8 mouse cellular contexts compared by ENCODE assay signal in genomic region chr1:86529590-86529989, GRCm38 (mm10). TPM values are rescaled to one million over a fixed set of nuclear protein-coding genes. Genes with fewer than 3 reads are reported as not detected.
DNase-seq lines count a peak whose midpoint lies in the region; ATAC-seq and TF ChIP-seq lines count a peak whose summit lies in the region.

No protein-coding gene starts in this region.

- peaks cover 31% of the 10 kb centered on the region for H3K36me3 ChIP-seq in embryonic facial prominence, embryonic 14.5 days (ENCODE audit: control insufficient read depth, insufficient read depth, low read length)
- no peaks in the 10 kb centered on the region; the same call in 1 of the 2 replicates for H3K36me3 ChIP-seq in intestine, embryonic 16.5 days (ENCODE audit: control insufficient read depth, insufficient read depth, low read length)
- peaks cover 19% of the 10 kb centered on the region for H3K36me3 ChIP-seq in neural tube, embryonic 13.5 days

- H3K9me3 ChIP-seq in embryonic facial prominence, embryonic 14.5 days (ENCODE audit: control insufficient read depth, low read length): no peaks in the 10 kb centered on the region
- no peaks in the 10 kb centered on the region for H3K9me3 ChIP-seq in intestine, embryonic 16.5 days (ENCODE audit: control insufficient read depth, low read length)
- H3K9me3 ChIP-seq in neural tube, embryonic 13.5 days: no peaks in the 10 kb centered on the region

- peak overlapping the region; percentile 100 for H3K9ac ChIP-seq in embryonic facial prominence, embryonic 14.5 days (ENCODE audit: low read depth, low read length)
- peak overlapping the region; percentile 100 for H3K9ac ChIP-seq in intestine, embryonic 16.5 days (ENCODE audit: low read depth, low read length)
- H3K9ac ChIP-seq in neural tube, embryonic 13.5 days: peak overlapping the region; percentile 100

- peak overlapping the region; percentile 93 for H3K4me3 ChIP-seq in layer of hippocampus, adult 2 months
- H3K4me3 ChIP-seq in embryonic facial prominence, embryonic 14.5 days (ENCODE audit: low read depth, low read length): peak overlapping the region; percentile 99
- H3K4me3 ChIP-seq in intestine, embryonic 16.5 days (ENCODE audit: low read length): peak overlapping the region; percentile 97
- peak overlapping the region; percentile 100 for H3K4me3 ChIP-seq in neural tube, embryonic 13.5 days

- WGBS in embryonic facial prominence, embryonic 14.5 days: 28% methylated on average over 4 of the region's 4 CpGs
- WGBS in intestine, embryonic 16.5 days: 22% methylated on average over 4 of the region's 4 CpGs
- WGBS in neural tube, embryonic 13.5 days: 42% methylated on average over 4 of the region's 4 CpGs

- H3K27me3 ChIP-seq in embryonic facial prominence, embryonic 14.5 days (replicated peaks; ENCODE audit: control insufficient read depth, insufficient read depth, low read length): no peaks in the 10 kb centered on the region
- H3K27me3 ChIP-seq in intestine, embryonic 16.5 days (replicated peaks; ENCODE audit: control insufficient read depth, insufficient read depth, low read length): no peaks in the 10 kb centered on the region
- no peaks in the 10 kb centered on the region for H3K27me3 ChIP-seq in neural tube, embryonic 13.5 days

- H3K27ac ChIP-seq in layer of hippocampus, adult 2 months: no peak overlapping the region; the same call in 1 of the 2 replicates
- H3K27ac ChIP-seq in embryonic facial prominence, embryonic 14.5 days (replicated peaks; ENCODE audit: low read depth, low read length): peak overlapping the region; percentile 96; the same call in 1 of the 2 replicates
- H3K27ac ChIP-seq in intestine, embryonic 16.5 days (ENCODE audit: low read length): no peak overlapping the region
- no peak overlapping the region for H3K27ac ChIP-seq in neural tube, embryonic 13.5 days (replicated peaks)

- peak overlapping the region; percentile 87 for H3K4me2 ChIP-seq in embryonic facial prominence, embryonic 14.5 days (ENCODE audit: low read depth, low read length)
- peak overlapping the region; percentile 95 for H3K4me2 ChIP-seq in intestine, embryonic 16.5 days (ENCODE audit: low read depth, low read length)
- peak overlapping the region; percentile 91 for H3K4me2 ChIP-seq in neural tube, embryonic 13.5 days

- no peak for DNase-seq in layer of hippocampus, adult 2 months (ENCODE audit: low spot score in 2 of 2)
- no peak for DNase-seq in layer of hippocampus, adult 8-10 months (ENCODE audit: low spot score in 2 of 2)
- DNase-seq in embryonic facial prominence, embryonic 14.5 days (ENCODE audit: low spot score): no peak
- DNase-seq in urinary bladder, postnatal 4 days (ENCODE audit: low spot score in 2 of 2): no peak
- no peak for DNase-seq in gastrocnemius, postnatal 25 days
- no peak for DNase-seq in thymus, postnatal 10 days (ENCODE audit: low spot score in 2 of 2)

- ATAC-seq in embryonic facial prominence, embryonic 14.5 days (ENCODE audit: low read depth): no peak
- no peak for ATAC-seq in intestine, embryonic 16.5 days
- ATAC-seq in neural tube, embryonic 13.5 days (ENCODE audit: low read depth): no peak

- H3K4me1 ChIP-seq in embryonic facial prominence, embryonic 14.5 days (ENCODE audit: control insufficient read depth, insufficient read depth, low read length): peaks cover 18% of the 10 kb centered on the region
- H3K4me1 ChIP-seq in intestine, embryonic 16.5 days (ENCODE audit: control insufficient read depth, insufficient read depth, low read length): peaks cover 28% of the 10 kb centered on the region
- peaks cover 40% of the 10 kb centered on the region for H3K4me1 ChIP-seq in neural tube, embryonic 13.5 days (replicated peaks)

- TF ChIP-seq CTCF in layer of hippocampus, adult 2 months (conservative IDR thresholded peaks at IDR 0.05): no peak

RNA-seq across cellular contexts. Expression of gene Ptma, which starts 3.1 kb away (rescaled TPM):
- total RNA-seq in layer of hippocampus, adult 2 months (2021): 100 to 1,000 TPM; 478 to 491 TPM
- total RNA-seq in layer of hippocampus, adult 8-10 months (2022): 100 to 1,000 TPM; 420 to 464 (median 444) TPM
- 1,814 and 2,055 TPM in 2 replicates for polyA plus RNA-seq in embryonic facial prominence, embryonic 14.5 days (2014; fragmentation: Nextera tagmentation; extraction: Ambion mirVana)
- polyA plus RNA-seq in intestine, embryonic 16.5 days (2015; fragmentation: Nextera tagmentation; extraction: Ambion mirVana): 1,684 and 1,813 TPM in 2 replicates
- polyA plus RNA-seq in neural tube, embryonic 13.5 days (2015; fragmentation: Nextera tagmentation; extraction: Ambion mirVana): 2,347 and 2,536 TPM in 2 replicates
- 100 to 1,000 TPM; 100 to 129 TPM for total RNA-seq in gastrocnemius, postnatal 25 days (2021)

RNA-seq across cellular contexts. Expression of gene Pde6d, which starts 52.8 kb away (rescaled TPM):
- 10 to 100 TPM; 49.0 to 54.7 TPM for total RNA-seq in layer of hippocampus, adult 2 months (2021)
- total RNA-seq in layer of hippocampus, adult 8-10 months (2022): 10 to 100 TPM; 47.4 to 55.5 (median 49.3) TPM
- polyA plus RNA-seq in embryonic facial prominence, embryonic 14.5 days (2014; fragmentation: Nextera tagmentation; extraction: Ambion mirVana): 55.8 and 59.2 TPM in 2 replicates
- polyA plus RNA-seq in intestine, embryonic 16.5 days (2015; fragmentation: Nextera tagmentation; extraction: Ambion mirVana): 35.1 and 35.2 TPM in 2 replicates
- polyA plus RNA-seq in neural tube, embryonic 13.5 days (2015; fragmentation: Nextera tagmentation; extraction: Ambion mirVana): 97.0 and 103 TPM in 2 replicates
- 10 to 100 TPM; 21.9 to 29.6 TPM for total RNA-seq in gastrocnemius, postnatal 25 days (2021)

RNA-seq across cellular contexts. Expression of gene Cops7b, which starts 53.1 kb away (rescaled TPM):
- total RNA-seq in layer of hippocampus, adult 2 months (2021): 10 to 100 TPM; 19.5 to 20.6 TPM
- total RNA-seq in layer of hippocampus, adult 8-10 months (2022): 10 to 100 TPM; 18.7 to 21.5 (median 19.8) TPM
- polyA plus RNA-seq in embryonic facial prominence, embryonic 14.5 days (2014; fragmentation: Nextera tagmentation; extraction: Ambion mirVana): 31.3 and 34.9 TPM in 2 replicates
- polyA plus RNA-seq in intestine, embryonic 16.5 days (2015; fragmentation: Nextera tagmentation; extraction: Ambion mirVana): 31.5 and 35.1 TPM in 2 replicates
- 53.5 and 60.6 TPM in 2 replicates for polyA plus RNA-seq in neural tube, embryonic 13.5 days (2015; fragmentation: Nextera tagmentation; extraction: Ambion mirVana)
- total RNA-seq in gastrocnemius, postnatal 25 days (2021): 10 to 100 TPM in 1 of 2 experiments, 1 to 10 TPM in 1; 9.6 to 10.4 TPM
